Mouse (Mus musculus): ENCODE measurements at regions not wholly inside any gene's neighbourhood (a gene's known extent, or its start where the extent isn't known, plus 50 kb on each side); places are given as distances from the start of the nearest gene placed in this dataset.

GRCm38 (mm10) chr3:143340032-143340431 is 458.2 kb upstream of the Pkn2 start:
- peak; percentile 50 for DNase-seq

DNA sequence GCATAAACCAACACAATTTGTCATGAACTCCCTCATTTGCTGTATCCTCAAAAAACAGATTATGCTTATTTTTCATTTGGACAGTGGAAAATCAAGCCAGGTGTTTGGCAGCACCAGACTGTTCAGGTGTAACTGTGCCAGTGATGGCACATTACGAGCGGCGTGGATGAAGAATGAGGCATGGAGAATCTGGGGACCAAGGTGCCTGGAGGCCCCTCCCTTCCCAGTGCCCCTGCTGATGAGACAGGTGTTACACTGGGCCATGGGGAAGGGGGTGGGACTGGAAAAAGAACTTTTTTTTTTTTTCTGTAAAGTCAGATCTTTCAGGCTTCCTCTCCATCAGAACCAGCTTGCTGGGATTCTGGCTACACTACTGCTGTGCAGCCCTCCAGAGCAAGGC is 451.5 kb upstream of the Pkn2 start:
- no peak for DNase-seq

DNA sequence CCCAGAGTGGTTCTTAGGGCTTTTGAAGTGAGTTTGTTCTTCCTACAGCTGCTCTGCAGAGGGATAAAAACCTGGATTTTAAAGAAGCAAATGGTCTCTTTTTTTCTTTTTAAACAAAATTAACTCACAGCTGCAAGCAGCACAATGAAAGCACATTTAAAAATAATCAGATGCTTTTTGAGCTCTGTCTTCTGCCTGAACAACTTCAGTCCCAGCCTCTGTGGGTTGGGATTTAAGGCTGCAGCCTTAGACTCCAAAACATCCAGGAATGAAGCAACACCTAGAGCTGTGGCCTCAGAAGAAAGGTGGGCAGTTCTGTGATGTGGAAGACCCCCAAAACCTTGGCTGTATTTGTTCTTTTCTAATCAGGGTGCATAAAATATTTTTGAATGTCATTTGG is 446.7 kb upstream of the Pkn2 start:
- DNase-seq = no peak

GRCm38 (mm10) chr3:143327652-143328051 is 445.8 kb upstream of the Pkn2 start:
- no peak for DNase-seq

GRCm38 (mm10) chr3:143316457-143316856 is 434.7 kb upstream of the Pkn2 start:
- peak; percentile 7 for DNase-seq

DNA sequence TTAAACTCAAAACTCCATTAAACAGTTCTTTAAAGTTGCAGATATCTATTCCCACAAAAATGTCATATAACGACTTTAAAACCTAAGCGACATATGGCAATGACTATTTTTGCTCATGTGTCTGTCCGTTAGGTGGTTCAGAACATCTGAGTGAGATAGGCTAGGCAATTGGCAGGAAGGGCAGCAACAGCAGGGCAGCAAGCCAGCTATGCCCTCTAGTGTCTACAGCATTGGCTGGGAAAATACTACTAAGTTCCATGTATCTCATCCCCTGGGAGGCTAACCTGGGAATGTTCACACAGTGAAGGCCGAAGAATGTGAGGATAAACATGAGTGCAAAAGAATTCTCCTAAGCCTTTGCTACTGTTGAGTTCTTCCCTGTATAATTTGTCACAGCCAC is 410.0 kb upstream of the Pkn2 start:
- DNase-seq = peak; percentile 11

DNA sequence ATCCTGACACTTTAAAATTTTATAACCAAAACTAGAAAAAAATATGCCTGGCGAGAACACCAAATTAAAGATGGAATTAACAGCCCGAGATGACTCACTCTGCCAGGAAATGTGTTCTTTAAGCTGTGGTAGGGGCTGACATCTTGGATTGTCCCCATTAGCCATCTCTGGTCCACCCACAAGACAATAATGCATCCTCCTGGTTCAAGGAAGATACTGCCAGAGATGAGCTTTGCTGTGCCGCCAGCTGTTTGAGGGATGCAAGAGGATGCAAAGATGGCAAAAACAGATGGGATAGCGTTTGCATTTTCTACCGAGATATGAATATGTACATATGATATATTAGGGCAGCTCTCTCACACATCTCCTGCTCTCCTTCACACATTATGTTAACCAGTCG is 382.3 kb upstream of the Pkn2 start:
- no peak for DNase-seq

DNA sequence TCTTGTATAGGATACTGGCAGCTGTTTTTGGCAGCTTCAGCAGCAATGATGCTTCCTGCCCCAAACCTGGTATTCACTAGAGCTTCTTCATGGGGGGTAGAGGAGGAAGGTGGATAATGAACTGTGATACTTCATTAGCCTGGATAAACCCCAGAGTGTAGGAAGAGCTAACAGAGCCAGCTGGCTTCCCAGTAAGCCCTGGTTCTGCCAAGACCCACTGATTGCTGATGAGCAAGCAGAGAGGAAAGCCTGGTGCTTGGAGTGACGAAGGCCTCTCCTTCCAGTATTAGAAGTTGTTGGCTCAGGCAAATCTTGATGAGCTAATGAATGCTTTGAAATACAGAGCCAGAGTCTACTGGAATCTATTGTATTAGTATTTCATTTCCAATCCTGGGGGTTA is 370.8 kb upstream of the Pkn2 start:
- DNase-seq = no peak

DNA sequence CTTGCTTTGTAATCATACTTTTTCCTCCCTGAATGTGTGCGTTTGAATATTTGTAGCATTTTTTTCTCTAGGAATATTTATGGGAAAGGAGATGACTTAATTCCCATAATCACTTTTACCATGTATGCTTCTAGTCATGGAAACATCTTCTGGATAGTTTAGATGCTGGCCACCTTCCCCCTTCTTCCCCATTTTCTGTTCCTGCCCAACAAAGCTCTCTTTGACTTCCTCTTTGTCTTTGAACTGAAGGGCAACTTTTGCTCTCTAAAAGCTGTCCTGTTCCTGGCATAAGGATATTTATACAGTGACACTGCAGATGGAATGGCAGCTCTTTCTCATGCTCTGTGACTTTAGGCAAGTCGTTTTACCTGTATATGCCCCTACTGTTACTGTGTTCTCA is 370.2 kb upstream of the Pkn2 start:
- DNase-seq = no peak

DNA sequence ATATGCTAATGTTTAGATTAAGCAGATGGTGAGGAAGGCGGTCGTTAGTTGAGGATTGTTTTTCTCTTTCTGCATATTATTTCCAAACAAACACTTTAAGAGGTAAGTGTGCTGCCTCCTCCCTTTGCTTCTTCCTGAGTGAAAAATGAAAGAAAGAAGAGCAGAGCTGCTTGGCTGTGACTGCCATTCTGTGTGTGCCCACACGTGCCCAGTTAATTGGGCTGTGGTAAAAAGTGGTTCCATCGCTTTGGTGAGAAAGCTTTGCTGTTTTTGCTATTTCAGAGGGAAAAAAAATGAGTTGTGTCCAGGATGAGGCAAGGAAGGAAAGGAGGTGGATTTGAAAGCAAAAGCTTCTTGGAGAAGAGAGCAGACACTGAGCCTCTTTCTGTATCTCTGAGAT is 360.9 kb upstream of the Pkn2 start:
- DNase-seq = no peak

- peak; percentile 12 for DNase-seq
Measured at GRCm38 (mm10) chr3:143240545-143241383, 359.0 kb upstream of the Pkn2 start.

DNA sequence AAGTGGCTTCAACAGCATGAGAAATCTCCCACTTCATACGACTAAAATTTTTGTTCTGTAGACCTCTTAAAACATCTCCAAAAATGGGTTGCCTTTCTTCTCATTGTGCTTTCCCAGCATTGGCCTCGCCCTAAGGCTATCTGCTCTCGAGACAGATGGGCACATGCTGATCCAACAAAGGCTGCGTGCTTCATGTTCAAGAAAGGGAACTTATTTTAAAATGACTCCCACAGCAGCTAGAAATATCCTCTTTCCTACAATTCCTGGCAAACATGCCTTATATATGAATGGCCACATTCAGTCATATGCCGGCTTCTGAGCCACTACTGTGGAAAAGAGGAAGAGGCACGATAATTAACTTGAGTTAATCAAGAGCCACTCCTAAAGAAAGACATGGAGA is 356.7 kb upstream of the Pkn2 start:
- no peak for DNase-seq

DNA sequence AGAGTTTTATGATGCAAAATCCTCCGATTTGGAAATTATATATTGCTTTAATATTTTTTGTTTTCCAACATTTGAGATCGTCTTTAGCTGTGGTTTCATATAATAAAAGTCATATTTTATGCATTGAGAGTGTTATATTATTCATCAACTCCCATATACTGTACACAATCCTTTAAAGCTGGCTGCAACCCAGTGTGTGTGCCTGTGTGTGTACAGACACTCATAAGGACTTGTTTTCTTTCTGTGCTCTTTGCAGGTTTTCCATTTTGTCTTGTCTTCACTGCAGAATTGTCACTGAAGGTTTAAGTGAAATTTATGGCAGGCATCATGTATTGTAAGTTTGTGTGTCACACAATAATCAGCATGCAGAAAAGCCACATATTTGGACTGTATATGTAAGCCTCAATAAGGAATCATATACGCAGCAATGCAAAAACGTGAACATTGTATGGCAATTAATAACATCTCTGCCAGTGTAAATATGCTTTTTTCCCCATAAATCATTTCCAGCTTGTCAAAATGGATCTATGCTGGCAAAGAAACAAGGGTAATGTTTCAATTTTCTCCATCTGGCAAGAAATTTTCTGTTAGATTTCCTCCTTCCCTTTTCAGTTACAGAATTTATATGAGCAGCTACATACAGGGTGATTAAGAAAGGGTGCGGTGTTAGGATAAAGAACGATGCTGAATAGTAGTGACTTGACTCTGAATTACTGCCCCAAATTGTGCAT is 342.4 kb upstream of the Pkn2 start:
- DNase-seq = no peak

GRCm38 (mm10) chr3:143193263-143193970 is 311.6 kb upstream of the Pkn2 start:
- no peak for DNase-seq

- DNase-seq = no peak
Measured at GRCm38 (mm10) chr3:143188931-143189330, 307.1 kb upstream of the Pkn2 start.

GRCm38 (mm10) chr3:143173971-143174370 is 292.2 kb upstream of the Pkn2 start:
- DNase-seq = no peak

- DNase-seq = no peak
Measured at GRCm38 (mm10) chr3:143162444-143162843, 280.6 kb upstream of the Pkn2 start.

DNA sequence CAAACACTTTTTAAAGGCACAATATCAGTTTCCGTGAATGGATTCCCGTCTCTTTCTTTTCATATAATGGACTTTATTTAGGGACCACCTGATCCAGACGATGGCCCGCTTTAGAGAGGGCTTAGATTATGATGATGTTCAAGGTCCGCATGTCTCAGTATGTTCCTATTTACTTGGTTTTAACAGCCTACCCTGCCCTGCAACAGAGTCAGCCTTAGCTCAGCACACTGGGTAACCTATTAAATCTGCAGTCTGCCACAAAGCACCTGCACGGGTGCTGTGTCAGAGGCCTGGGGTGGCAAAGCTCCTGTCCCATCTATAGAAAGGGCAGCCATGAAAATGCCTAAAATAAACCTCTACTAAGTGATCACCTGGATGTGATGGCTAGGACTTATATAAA is 280.2 kb upstream of the Pkn2 start:
- no peak for DNase-seq

DNA sequence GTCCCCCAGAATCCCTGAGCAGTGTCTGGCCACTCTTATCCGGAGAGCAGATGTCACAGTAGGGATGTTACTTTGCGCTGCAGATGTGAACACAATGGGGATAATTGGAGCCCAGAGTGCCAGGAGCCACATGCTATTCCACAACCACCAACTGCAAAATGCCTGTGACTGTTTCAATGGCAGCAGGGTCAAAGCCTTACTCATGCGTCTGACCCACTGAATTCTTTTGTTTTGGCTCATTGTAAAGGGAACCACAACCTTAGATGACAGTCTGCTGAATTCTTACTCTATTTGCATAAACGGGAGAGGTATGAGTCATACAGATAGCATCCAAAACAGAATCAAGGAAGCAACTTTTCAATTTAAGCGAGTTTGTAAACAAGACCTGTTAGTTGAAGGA is 276.8 kb upstream of the Pkn2 start:
- DNase-seq = no peak

DNA sequence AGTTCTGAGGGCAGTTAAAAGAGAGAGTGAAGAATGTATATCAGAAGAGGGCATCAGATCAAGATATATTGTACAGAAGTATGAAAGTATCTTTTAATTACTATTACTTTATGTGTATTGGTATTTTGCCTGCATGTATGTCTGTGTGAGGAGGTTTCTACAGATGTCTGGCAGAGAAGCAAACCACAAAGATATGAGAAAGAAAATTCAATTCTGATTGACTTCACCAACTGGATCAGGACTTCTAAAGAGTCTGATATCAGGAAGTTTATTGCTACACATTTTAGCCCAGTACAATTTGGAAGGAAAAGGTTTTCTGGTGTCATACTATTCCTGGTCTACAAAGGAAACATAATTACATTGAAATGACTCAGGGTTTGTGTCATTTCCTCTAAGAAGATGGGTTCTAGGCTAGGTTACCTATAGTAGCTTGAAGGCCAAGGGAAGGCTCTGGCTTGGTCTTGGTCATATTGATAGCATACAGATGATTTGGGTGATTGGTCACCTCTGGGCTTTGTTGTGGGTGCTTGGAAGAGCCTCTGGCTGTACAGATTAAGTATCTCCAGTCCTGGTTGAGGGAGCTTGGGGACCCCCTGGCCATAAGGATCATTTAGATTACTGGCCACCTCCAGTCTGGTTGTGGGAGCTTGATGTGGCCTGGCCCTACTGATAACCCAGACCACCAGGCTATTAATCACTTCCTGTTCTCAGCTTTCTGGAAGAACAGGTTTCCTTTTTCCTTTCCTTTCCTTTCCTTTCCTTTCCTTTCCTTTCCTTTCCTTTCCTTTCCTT is 275.1 kb upstream of the Pkn2 start:
- DNase-seq = no peak

- no peak for DNase-seq
Measured at GRCm38 (mm10) chr3:143156174-143156573, 274.4 kb upstream of the Pkn2 start.

GRCm38 (mm10) chr3:143155556-143155955 is 273.8 kb upstream of the Pkn2 start:
- DNase-seq = no peak

GRCm38 (mm10) chr3:143147471-143147870 is 265.7 kb upstream of the Pkn2 start:
- DNase-seq = no peak
